Mouse (Mus musculus) MN1 (cell line): ENCODE results near the gene Fam129a.
A peak's percentile ranks its signal among the peaks of the same experiment; 100 is the strongest.

ENCODE experiments used
- DNase-seq: peaks from one replicate; pipeline ENCODE4 v3.0.0-alpha.2; 2016; ENCODE audit warnings: low spot score

Fam129a gene

GRCm38 (mm10) chr1:151697901-151698641 lies 127.1 kb downstream of the Fam129a start:
- no peak for DNase-seq

- no peak for DNase-seq
Measured at GRCm38 (mm10) chr1:151699363-151699762, 128.4 kb downstream of the Fam129a start.

DNA sequence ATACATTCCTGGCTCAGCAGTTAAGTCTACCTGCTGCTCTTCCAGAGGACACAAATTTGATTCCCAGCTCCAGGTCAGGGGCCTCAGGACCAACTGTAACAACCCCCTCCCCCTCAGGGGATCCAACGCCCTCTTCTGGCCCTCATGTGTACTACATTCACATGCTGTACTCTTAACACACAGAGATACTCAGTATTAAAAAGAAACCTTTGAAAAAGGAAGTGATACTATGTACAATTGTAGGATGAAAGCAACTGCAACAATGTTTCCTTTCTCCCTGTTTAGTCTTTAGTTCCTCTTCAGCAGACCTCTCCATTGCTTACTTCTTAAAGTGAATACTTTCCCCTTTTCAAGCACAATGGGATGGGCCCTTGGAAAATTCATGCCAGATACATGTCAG lies 131.8 kb downstream of the Fam129a start:
- no peak for DNase-seq

GRCm38 (mm10) chr1:151705723-151706396 lies 134.9 kb downstream of the Fam129a start:
- peak; percentile 82 for DNase-seq

DNA sequence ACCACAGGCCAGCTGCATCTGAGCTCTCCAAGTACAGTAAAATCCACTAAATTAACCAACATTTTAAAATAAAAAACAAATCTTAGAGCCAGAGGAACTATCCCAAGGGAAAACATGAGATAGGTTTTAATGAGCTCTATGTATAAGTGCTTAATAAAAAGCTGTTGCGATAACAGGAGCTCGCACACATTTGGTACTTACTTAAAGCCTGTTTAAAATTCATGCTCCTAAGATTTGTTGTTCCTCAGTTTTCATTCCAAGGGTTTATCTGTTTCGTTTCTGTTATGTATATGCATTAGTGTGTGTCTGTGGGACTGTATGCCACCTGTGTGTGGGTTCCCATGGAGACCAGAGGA lies 135.4 kb downstream of the Fam129a start:
- no peak for DNase-seq

DNA sequence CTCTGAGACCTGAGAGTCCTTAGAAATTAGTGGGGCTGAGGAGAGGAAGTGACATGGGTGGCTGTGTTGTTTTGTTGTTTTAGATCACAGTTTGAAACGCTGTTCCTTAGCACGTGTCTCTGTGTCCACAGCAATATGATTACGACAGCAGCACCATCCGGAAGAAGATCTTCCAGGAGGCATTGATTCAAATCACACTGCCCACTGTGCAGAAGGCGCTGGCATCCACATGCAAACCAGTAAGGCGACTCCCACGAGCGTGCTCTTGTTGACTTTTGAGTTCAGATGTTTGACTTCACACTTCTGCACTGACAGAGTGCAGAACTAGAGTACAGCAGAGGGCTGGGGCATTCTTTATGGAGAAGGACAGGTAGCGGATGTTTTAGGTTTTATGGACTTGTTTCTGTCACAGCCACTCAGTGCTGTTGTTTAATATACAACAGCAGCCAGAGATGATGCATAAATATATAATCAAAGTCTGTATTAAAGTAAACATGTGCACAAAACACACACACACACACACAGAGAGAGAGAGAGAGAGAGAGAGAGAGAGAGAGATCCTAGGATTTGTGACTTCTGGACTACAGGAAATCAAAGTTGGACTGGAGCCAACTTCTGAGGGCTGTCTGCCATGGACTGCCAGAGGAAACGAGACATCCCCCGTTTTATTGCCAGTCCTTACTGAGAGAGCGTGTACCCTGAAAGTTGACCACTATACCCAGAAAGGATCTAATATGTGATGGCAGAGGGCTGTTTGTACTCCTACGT lies 138.2 kb downstream of the Fam129a start:
- DNase-seq: peak; percentile 62

DNA sequence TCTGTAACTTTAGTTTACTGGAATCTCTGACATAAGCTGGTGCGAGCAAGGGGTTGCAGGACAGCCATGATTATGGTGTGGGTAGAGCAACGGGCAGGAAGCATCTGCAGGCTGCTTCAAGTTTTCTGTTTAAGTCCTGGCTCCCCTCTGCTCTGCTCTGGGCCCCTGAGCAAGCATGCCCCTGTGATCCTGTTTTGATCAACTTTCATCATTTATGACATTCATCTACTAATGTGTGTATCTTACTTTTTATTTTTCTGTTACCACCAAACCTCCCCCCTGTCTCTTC lies 138.7 kb downstream of the Fam129a start:
- no peak for DNase-seq

DNA sequence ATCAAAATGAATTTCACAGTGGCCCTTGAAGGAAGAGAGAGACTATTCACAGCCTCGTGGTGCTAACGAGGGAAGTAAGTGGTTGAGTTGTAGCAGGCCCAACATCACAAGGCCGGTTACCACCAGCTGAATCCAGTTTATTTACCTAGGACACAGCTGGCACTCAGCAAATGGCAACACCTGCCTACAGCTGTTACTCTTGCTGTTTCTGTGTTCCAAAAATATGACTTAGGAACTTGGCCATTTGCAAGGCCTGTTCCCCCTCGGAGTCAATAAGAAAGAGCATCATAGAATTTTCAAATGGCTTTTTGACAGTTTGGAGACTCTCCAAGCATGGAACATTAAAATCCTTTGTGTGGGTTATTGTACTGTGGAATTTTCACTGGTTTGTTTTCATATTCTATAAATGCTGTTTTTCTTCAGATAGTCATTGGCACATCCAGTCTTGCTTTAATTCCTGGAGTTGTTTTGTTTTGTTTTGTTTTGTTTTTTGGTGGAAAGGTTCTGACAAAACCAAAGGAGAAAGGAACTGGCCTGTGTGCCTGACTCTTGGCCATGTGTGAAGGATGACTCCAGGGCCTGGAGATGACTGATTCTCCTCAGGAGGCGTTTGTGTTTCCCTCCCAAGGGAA lies 139.6 kb downstream of the Fam129a start:
- DNase-seq: no peak

- DNase-seq: no peak
Measured at GRCm38 (mm10) chr1:151711062-151711461, 140.1 kb downstream of the Fam129a start.

DNA sequence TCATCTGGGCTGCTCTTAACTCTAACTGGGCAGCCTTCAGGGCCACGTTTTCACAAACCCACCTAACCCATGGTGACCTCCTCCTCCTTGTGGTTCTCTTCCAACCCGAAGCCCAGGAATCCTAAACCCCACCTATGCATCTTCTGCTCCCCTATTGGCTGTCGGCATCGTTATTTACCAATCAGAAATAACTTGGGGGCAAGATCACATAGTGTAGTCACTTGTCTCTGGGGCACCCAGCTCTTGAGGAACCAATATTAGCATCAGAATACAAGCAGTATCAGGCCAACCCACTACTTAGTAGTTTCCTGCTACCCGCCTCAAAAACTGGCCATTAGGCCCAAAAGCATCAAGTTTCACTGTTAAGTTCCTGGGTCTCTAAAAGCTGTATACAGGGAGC lies 141.7 kb downstream of the Fam129a start:
- no peak for DNase-seq

GRCm38 (mm10) chr1:151713622-151714021 lies 142.6 kb downstream of the Fam129a start:
- DNase-seq: no peak

DNA sequence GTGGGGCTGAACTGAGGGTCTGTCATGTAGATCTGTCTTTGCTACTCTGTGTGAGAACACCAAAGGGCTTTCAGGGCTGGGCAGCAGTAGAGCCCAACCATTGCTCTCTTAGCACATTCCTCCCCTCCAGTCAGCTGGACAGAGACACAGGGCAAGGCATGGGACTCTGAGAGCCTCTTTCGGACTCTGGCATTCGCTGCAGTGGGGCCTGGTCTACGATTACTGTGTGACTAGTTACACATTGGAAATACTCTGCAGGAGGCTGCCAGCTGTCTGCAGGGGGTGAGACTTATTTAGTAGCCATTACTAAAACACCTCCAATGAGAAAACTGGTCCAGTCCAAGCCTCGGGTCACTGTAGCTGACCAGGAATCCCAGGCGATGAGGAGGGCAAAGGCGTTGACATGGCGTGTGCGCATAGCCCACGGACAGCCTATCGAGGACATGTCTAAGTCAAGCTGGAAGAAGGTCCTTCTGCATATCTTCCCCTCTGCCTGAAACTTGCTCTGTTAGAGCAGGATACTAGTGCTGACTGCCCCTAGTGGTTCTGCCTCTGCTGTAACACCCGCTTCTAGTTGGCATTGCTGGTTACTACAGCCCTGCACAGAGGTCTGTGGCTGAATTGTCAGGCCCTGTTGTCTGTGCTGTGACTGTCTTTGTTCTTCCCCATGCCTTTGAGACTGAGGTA lies 145.2 kb downstream of the Fam129a start:
- no peak for DNase-seq

DNA sequence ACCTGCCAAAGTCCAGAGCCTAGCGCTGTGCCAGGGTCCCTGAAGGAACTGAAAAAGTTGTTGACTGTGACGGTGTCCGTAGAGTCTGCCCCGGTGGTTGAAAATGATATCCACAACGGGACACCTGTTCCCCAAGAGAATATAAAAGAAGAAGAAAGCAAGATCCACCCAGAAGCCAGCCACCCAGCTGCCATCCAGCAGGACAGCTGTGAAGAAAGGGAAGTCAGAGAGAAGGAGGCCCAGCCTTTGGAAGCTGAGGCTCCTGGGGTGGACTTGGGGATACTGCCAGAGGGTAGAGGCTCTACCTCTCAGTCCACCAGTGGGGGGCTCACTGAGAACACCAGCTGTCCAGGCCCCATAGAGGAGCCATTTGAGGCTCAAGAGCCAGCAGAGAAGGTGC lies 146.6 kb downstream of the Fam129a start:
- no peak for DNase-seq

DNA sequence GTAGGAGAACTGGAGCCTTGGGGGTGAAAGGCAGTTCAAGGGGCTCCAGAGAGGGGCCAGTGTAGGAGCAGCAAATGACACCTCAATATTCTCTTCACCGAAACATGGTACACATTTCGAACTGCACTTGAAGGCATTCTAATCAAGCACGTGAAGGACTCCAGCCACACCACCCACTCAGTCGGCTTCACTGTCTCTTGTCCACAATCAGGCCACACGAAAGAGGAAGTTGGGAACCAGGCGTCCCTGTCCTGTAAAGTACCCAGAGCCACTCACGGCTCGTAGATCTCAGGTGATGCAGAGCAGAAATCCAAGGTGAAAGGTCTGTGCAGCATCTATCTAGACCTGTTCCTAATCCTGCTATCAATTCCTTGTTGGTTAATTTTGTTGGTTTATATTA lies 147.6 kb downstream of the Fam129a start:
- no peak for DNase-seq

GRCm38 (mm10) chr1:151719911-151720310 lies 148.9 kb downstream of the Fam129a start:
- peak; percentile 38 for DNase-seq

- DNase-seq: peak; percentile 14
Measured at GRCm38 (mm10) chr1:151720566-151720965, 149.6 kb downstream of the Fam129a start.

GRCm38 (mm10) chr1:151721357-151721983 lies 150.5 kb downstream of the Fam129a start:
- DNase-seq: peak; percentile 63

DNA sequence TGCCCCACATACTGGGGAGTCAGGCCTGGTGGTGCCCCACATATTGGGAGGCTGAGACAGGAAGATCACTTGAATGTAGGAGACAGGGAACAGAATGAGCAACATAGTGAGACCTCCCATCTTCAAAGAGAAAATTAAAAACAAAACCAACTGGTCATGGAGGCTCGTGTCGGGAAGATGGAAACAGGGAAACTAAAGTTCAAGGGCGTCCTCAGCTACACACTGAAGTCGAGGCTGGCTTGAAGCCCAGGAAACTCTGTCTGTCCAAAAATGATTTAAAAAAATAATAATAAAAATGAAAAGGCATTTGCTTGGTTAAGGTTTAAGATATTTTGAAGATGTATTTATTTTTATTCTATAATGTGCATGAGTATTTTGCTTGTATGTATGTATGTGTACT lies 152.8 kb downstream of the Fam129a start:
- no peak for DNase-seq

GRCm38 (mm10) chr1:151725590-151725989 lies 154.6 kb downstream of the Fam129a start:
- DNase-seq: no peak

DNA sequence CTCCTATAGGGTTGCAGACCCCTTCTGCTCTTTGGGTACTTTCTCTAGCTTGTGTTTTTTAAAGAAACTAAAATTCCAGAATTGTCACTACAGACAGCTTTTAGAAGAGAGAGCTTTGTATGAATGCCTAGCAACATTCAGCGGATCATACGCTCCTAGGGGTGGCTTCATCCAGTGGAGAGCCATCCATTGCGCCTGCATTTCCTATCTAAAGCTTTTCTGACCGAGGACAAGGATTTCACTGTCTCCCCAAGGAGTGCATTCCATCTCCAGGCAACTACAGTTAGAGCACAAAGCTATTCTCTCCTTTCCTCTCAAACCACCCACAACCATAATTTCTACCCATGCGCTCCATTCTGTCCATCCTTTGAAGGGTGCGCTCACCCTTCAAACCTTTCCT lies 155.4 kb downstream of the Fam129a start:
- no peak for DNase-seq

GRCm38 (mm10) chr1:151728141-151728540 lies 157.2 kb downstream of the Fam129a start:
- DNase-seq: no peak

DNA sequence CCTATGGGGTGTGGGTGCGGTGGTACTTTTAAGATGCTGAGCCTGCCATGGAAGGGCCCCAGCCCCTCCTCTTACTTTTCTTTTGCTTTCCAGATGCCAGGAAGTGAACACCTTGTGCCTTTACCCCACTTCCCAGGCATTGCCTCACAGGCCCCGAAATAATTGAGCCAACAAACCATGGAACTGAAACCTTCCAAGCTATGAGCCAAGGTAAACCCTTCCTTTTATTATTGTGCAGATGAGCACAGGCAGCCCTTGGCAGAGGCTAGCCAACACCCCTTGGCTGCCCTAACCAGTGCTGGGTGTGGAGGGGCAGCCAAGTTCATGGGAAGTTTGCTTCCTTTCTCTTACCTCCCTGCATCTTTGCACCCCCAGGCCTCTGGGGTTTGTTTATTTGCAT lies 166.2 kb downstream of the Fam129a start:
- no peak for DNase-seq
